7 mouse cellular contexts compared by ENCODE assay signal in genomic region chr14:76479867-76480266, GRCm38 (mm10).
DNase-seq lines count a peak whose midpoint lies in the region; TF ChIP-seq lines count a peak whose summit lies in the region.

No protein-coding gene starts in this region.

- peak; percentile 61 to 87 (median 64) for TF ChIP-seq CTCF in MEL (IDR thresholded peaks at IDR 0.05 in 2 of 3, conservative IDR thresholded peaks at IDR 0.05 in 1 of 3; ENCODE audit: control insufficient read depth in 1 of 3, insufficient read depth in 1 of 3, low read depth in 2 of 3, low read length in 3 of 3, poor library complexity in 1 of 3, severe bottlenecking in 1 of 3)

- TF ChIP-seq RAD21 in MEL (IDR thresholded peaks at IDR 0.05; ENCODE audit: low read depth, low read length), result peak; percentile 93

- H3K79me2 ChIP-seq in MEL (ENCODE audit: control insufficient read depth, insufficient read depth, low read length, poor library complexity), result no peaks in the 10 kb centered on the region

- H3K4me1 ChIP-seq in MEL (ENCODE audit: control insufficient read depth in 1 of 2, insufficient read depth in 2 of 2, low read length in 2 of 2), result peaks cover 5 to 10% of the 10 kb centered on the region in 2 experiments

- H3K27ac ChIP-seq in MEL (ENCODE audit: control insufficient read depth, low read depth, low read length), result no peak overlapping the region

- peaks cover 0 to 19% of the 10 kb centered on the region in 2 experiments; a peak in 2 of 4 replicates for H3K36me3 ChIP-seq in MEL (ENCODE audit: control insufficient read depth in 1 of 2, insufficient read depth in 2 of 2, low read length in 2 of 2)

- no peaks in the 10 kb centered on the region for H3K9me3 ChIP-seq in MEL (replicated peaks; ENCODE audit: insufficient read depth, low read length)

- intact Hi-C loops in left cerebral cortex, postnatal 14 days (cut with DNase I), result loop anchor here (5.0 kb wide), 1 partner anchor 532 kb away; no protein-coding TSS in a partner anchor

- no peak overlapping the region for H3K9ac ChIP-seq in MEL (ENCODE audit: control insufficient read depth, low read depth, low read length, poor library complexity, severe bottlenecking)

- no peak for TF ChIP-seq EP300 in MEL (IDR thresholded peaks at IDR 0.05; ENCODE audit: low read depth in 1 of 2, low read length in 2 of 2)

- peak; percentile 58 to 61 for DNase-seq in left cerebral cortex, postnatal 14 days (ENCODE audit: low spot score in 2 of 2)
- no peak for DNase-seq in left cerebral cortex, adult 11 months (ENCODE audit: low spot score)
- peak; percentile 79 for DNase-seq in MEL (ENCODE audit: low read depth, low spot score)
- DNase-seq in c-Kit-positive CD71-positive TER-119-negative erythroid progenitor cells, embryonic 14.5 days (ENCODE audit: low read depth), result peak; percentile 42
- peak; percentile 37 for DNase-seq in heart, postnatal 4 days
- peak; percentile 48 for DNase-seq in lung, postnatal 14 days
- no peak for DNase-seq in frontal cortex, postnatal 25 days (ENCODE audit: low spot score in 2 of 2)

- TF ChIP-seq POLR2A in MEL (IDR thresholded peaks at IDR 0.05; ENCODE audit: control insufficient read depth in 1 of 2, insufficient read depth in 1 of 2, low read depth in 1 of 2, low read length in 2 of 2, poor library complexity in 1 of 2), result no peak

- H3K27me3 ChIP-seq in MEL (ENCODE audit: control insufficient read depth in 1 of 2, insufficient read depth in 2 of 2, low read length in 2 of 2), result no peaks in the 10 kb centered on the region; a peak in 1 of 4 replicates

- no peak overlapping the region for H3K4me3 ChIP-seq in MEL (ENCODE audit: control insufficient read depth in 1 of 2, insufficient read depth in 1 of 2, low read depth in 2 of 2, low read length in 2 of 2)

TF ChIP-seq in MEL, 35 proteins besides CTCF, POLR2A, EP300 and RAD21:
- TF ChIP-seq TAL1 (IDR thresholded peaks at IDR 0.05; ENCODE audit: low read length) (no peak), POLR2AphosphoS2 (IDR thresholded peaks at IDR 0.05; ENCODE audit: low read length) (no peak), MYC (IDR thresholded peaks at IDR 0.05; ENCODE audit: low read depth, low read length) (peak; percentile 49; the same call in 1 of the 2 replicates), ZNF384 (IDR thresholded peaks at IDR 0.05; ENCODE audit: low read depth, low read length) (no peak), POLR2AphosphoS5 (IDR thresholded peaks at IDR 0.05; ENCODE audit: borderline replicate concordance, low read depth, low read length) (no peak), ELF1 (IDR thresholded peaks at IDR 0.05; ENCODE audit: low read depth, low read length) (no peak), SIN3A (IDR thresholded peaks at IDR 0.05; ENCODE audit: low read length) (peak; percentile 34; the same call in 1 of the 2 replicates), MAZ (IDR thresholded peaks at IDR 0.05; ENCODE audit: low read depth, low read length) (no peak), ZMIZ1 (IDR thresholded peaks at IDR 0.05; ENCODE audit: low read depth, low read length) (no peak), MAX (IDR thresholded peaks at IDR 0.05; ENCODE audit: low read length) (no peak), MXI1 (IDR thresholded peaks at IDR 0.05; ENCODE audit: low read depth, low read length) (no peak), BHLHE40 (IDR thresholded peaks at IDR 0.05; ENCODE audit: borderline replicate concordance, low read depth, low read length) (no peak), HCFC1 (IDR thresholded peaks at IDR 0.05; ENCODE audit: low read depth, low read length) (no peak), MAFK (IDR thresholded peaks at IDR 0.05; ENCODE audit: borderline replicate concordance, low read depth, low read length) (no peak), KAT2A (conservative IDR thresholded peaks at IDR 0.05; ENCODE audit: low read depth, low read length) (no peak), JUND (IDR thresholded peaks at IDR 0.05; ENCODE audit: low read depth, low read length) (no peak), UBTF (IDR thresholded peaks at IDR 0.05; ENCODE audit: borderline replicate concordance, insufficient read depth, low read depth, low read length) (no peak), TCF12 (IDR thresholded peaks at IDR 0.05; ENCODE audit: low read depth, low read length) (no peak), TBP (IDR thresholded peaks at IDR 0.05; ENCODE audit: low read depth, low read length) (no peak), ETS1 (IDR thresholded peaks at IDR 0.05; ENCODE audit: low read depth, low read length) (no peak), USF2 (IDR thresholded peaks at IDR 0.05; ENCODE audit: borderline replicate concordance in 1 of 2, insufficient read depth in 1 of 2, low read depth in 1 of 2, low read length in 2 of 2) (no peak), CHD1 (IDR thresholded peaks at IDR 0.05; ENCODE audit: low read depth, low read length) (no peak), GATA1 (IDR thresholded peaks at IDR 0.05; ENCODE audit: low read depth, low read length) (peak; percentile 18; the same call in 1 of the 2 replicates), RCOR1 (IDR thresholded peaks at IDR 0.05; ENCODE audit: low read depth, low read length) (no peak), MEF2A (IDR thresholded peaks at IDR 0.05; ENCODE audit: extremely low read depth, insufficient replicate concordance, low read depth, low read length, poor library complexity, severe bottlenecking) (no peak), CHD2 (IDR thresholded peaks at IDR 0.05; ENCODE audit: low read length) (no peak), NRF1 (IDR thresholded peaks at IDR 0.05; ENCODE audit: insufficient read depth, low read depth, low read length, poor library complexity, severe bottlenecking) (no peak), GABPA (IDR thresholded peaks at IDR 0.05; ENCODE audit: low read depth, low read length) (no peak), ZKSCAN1 (IDR thresholded peaks at IDR 0.05; ENCODE audit: low read depth, low read length) (no peak), NELFE (IDR thresholded peaks at IDR 0.05; ENCODE audit: low read depth, low read length) (no peak), E2F4 (IDR thresholded peaks at IDR 0.05; ENCODE audit: borderline replicate concordance, low read depth, low read length) (no peak), USF1 (IDR thresholded peaks at IDR 0.05; ENCODE audit: low read depth, low read length) (no peak), SMC3 (IDR thresholded peaks at IDR 0.05; ENCODE audit: low read depth, low read length) (peak; percentile 94), ZC3H11A (IDR thresholded peaks at IDR 0.05; ENCODE audit: low read depth, low read length) (peak; percentile 88), MYB (IDR thresholded peaks at IDR 0.05; ENCODE audit: low read depth, low read length) (no peak)

Comparison
In these comparisons a context has a peak if more than half of its experiments do, and no peak if none do; other contexts are left out.
1. DNase-seq: peak in left cerebral cortex, postnatal 14 days (2 of 2), MEL (single experiment), c-Kit-positive CD71-positive TER-119-negative erythroid progenitor cells, embryonic 14.5 days (single experiment), heart, postnatal 4 days (single experiment) and lung, postnatal 14 days (single experiment); none in left cerebral cortex, adult 11 months (single experiment) and frontal cortex, postnatal 25 days (0 of 2).